Mouse (Mus musculus): ENCODE data around the gene Wdr43.

DNA sequence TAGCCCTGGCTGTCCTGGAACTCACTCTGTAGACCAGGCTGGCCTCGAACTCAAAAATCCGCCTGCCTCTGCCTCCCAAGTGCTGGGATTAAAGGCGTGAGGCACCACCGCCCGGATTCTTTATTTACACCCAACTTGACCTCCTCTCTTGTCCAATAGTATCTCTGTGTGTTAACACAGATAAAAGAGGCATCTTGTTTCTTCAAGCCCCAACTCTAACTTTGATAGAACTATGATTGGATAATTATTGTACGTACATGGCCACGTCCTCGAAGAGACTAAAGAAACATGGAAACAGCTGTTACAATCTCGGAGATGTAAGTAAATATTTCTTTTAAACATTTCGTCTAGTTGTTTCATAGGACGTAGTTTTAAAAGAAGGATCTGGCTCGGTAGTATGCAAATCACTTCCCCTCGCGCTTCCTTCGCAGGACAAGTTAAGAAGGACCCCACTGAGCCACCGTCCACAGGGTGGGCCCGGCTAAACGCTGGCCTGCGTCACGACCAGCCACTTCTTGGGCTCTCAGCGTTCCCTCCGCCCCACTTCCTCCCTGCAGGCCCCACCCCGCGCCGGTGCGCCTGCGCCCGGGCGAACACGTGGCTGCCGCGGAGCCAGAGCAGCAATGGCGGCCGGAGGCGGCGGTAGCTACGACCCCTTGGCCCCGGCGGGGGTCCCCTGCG is at the start of gene Wdr43:
- TF ChIP-seq CTCF (IDR thresholded peaks at IDR 0.05; ENCODE audit: control insufficient read depth, insufficient read depth, insufficient read length): no peak
- peak; percentile 98 for TF ChIP-seq MAX (IDR thresholded peaks at IDR 0.05)
- TF ChIP-seq USF1 (IDR thresholded peaks at IDR 0.05; ENCODE audit: low read depth): peak; percentile 79
- no peak for TF ChIP-seq MYOG (IDR thresholded peaks at IDR 0.05; ENCODE audit: control insufficient read depth, extremely low read depth, insufficient read length)
- no peak for TF ChIP-seq FOSL1 (IDR thresholded peaks at IDR 0.05; ENCODE audit: insufficient read depth, low read length, poor library complexity, severe bottlenecking)
- TF ChIP-seq MYOD1 (IDR thresholded peaks at IDR 0.05; ENCODE audit: control insufficient read depth, insufficient read length, low read depth): no peak

All from C2C12 (cell line).